Mouse (Mus musculus) olfactory bulb, adult 2 months (tissue): ENCODE data around the gene Lap3.

Experiments
- CTCF ChIP-seq: fragments of 200-500 bp; IDR thresholded peaks from 2 replicates; pipeline ENCODE4 v1.5.1; 2012; ENCODE audit warnings: low read depth, mild to moderate bottlenecking, low read length, moderate library complexity; ENCODE audit not compliant: insufficient read depth
- POLR2A ChIP-seq: fragments of 200-500 bp; IDR thresholded peaks from 2 replicates; pipeline ENCODE4 v1.6.1; 2012; ENCODE audit warnings: mild to moderate bottlenecking, low read depth, low read length, moderate library complexity; ENCODE audit not compliant: insufficient read depth

GRCm38 (mm10) chr5:45454456-45454855, 38.7 kb upstream of the Lap3 start:
- TF ChIP-seq CTCF: no peak
- TF ChIP-seq POLR2A: no peak
